Mouse (Mus musculus) thymus, adult 2 months (tissue): ENCODE results near the gene Ndufs8.

Experiments used
- CTCF ChIP-seq: fragments of 200-500 bp; IDR thresholded peaks from 2 replicates; pipeline ENCODE4 v1.5.1; 2012; ENCODE audit warnings: mild to moderate bottlenecking, control low read depth, low read length, moderate library complexity, borderline replicate concordance; ENCODE audit not compliant: control insufficient read depth, poor library complexity, insufficient read depth; ENCODE audit errors: extremely low read depth
- POLR2A ChIP-seq: fragments of 200-500 bp; IDR thresholded peaks from 2 replicates; pipeline ENCODE4 v1.6.1; 2012; ENCODE audit warnings: mild to moderate bottlenecking, low read length, control low read depth, moderate library complexity; ENCODE audit not compliant: control insufficient read depth, poor library complexity, insufficient read depth; ENCODE audit errors: extremely low read depth

GRCm38 (mm10) chr19:3952099-3952498 lies 39.5 kb upstream of the Ndufs8 start:
- TF ChIP-seq CTCF, result no peak
- TF ChIP-seq POLR2A, result no peak
